Mouse (Mus musculus) limb, embryonic 14.5 days (tissue): ENCODE measurements around the gene Rpl13. TPM values are rescaled to one million over a fixed set of nuclear protein-coding genes. Genes with fewer than 3 reads are reported as not detected.

Experiments
- ATAC-seq: fragments of 200-750 bp; cut with Nextera tagmentation; 2 replicates; pipeline ENCODE4 v1.8.0; 2017; ENCODE audit warnings: low read depth, moderate number of reproducible peaks, moderate TSS enrichment; ENCODE audit not compliant: low FRiP score
- DNase-seq: peaks from one replicate; pipeline ENCODE4 v3.0.0-alpha.2; 2015; ENCODE audit warnings: low spot score
- H3K27ac ChIP-seq: fragments of 300-500 bp; sonication (generic); replicated peaks from 2 replicates; pipeline ENCODE4 v1.5.1; 2014; ENCODE audit warnings: low read depth, mild to moderate bottlenecking, low read length, moderate library complexity, mixed read lengths
- H3K27me3 ChIP-seq: fragments of 300-500 bp; sonication (generic); 2 replicates; pipeline ENCODE4 v1.6.1; 2014; ENCODE audit warnings: low read length, mixed read lengths; ENCODE audit not compliant: control insufficient read depth, insufficient read depth
- H3K36me3 ChIP-seq: fragments of 300-500 bp; sonication (generic); 2 replicates; pipeline ENCODE4 v1.6.1; 2014; ENCODE audit warnings: mild to moderate bottlenecking, low read length, moderate library complexity, mixed read lengths; ENCODE audit not compliant: control insufficient read depth, insufficient read depth
- H3K4me1 ChIP-seq: fragments of 300-500 bp; sonication (generic); 2 replicates; pipeline ENCODE4 v1.6.1; 2014; ENCODE audit warnings: antibody characterized with exemption, low read length, mixed read lengths; ENCODE audit not compliant: control insufficient read depth, insufficient read depth
- H3K4me2 ChIP-seq: fragments of 300-500 bp; sonication (generic); replicated peaks from 2 replicates; pipeline ENCODE4 v1.6.1; 2014; ENCODE audit warnings: low read depth, mild to moderate bottlenecking, low read length, moderate library complexity; ENCODE audit not compliant: severe bottlenecking
- H3K4me3 ChIP-seq: fragments of 300-500 bp; sonication (generic); replicated peaks from 2 replicates; pipeline ENCODE4 v1.5.1; 2014; ENCODE audit warnings: low read length
- H3K9ac ChIP-seq: fragments of 300-500 bp; sonication (generic); 2 replicates; pipeline ENCODE4 v1.6.1; 2014; ENCODE audit warnings: mild to moderate bottlenecking, low read depth, low read length, moderate library complexity; ENCODE audit not compliant: severe bottlenecking
- H3K9me3 ChIP-seq: fragments of 300-500 bp; sonication (generic); 2 replicates; pipeline ENCODE4 v1.6.1; 2016; ENCODE audit warnings: low read length; ENCODE audit not compliant: control insufficient read depth
- POLR2A ChIP-seq: fragments of 200-500 bp; IDR thresholded peaks from 2 replicates; pipeline ENCODE4 v1.8.0; 2012; ENCODE audit warnings: inconsistent platforms, mild to moderate bottlenecking, moderate library complexity, borderline replicate concordance; ENCODE audit not compliant: insufficient read depth, insufficient read length; ENCODE audit errors: extremely low read depth
- WGBS: fragments of 180-500 bp; shearing (Covaris S2); extraction: QIAGEN DNeasy Blood & Tissue Kit; methylation state at CpG from one replicate; pipeline ENCODE4 v1.1.7; 2014; 5-methylcytosine and 5-hydroxymethylcytosine counted together
- polyA plus RNA-seq, 2 experiments: library from polyadenylated mRNA; depleted of rRNA in 1 of 2; stranded (reverse) in 1 of 2; unstranded in 1 of 2; fragments of >200 nt; fragmentation: Nextera tagmentation in 1 of 2; extraction: Ambion mirVana in 1 of 2; gene quantifications; 2 replicates each; pipeline versions ENCODE4 v1.2.1 to v1.2.3; 2012 to 2014

The Rpl13 gene
- polyA plus RNA-seq, 2 experiments: 1,953 to 3,226 TPM

GRCm38 (mm10) chr8:123117127-123117731 lies 15.1 kb downstream of the Rpl13 start, which contains the start of gene Cpne7:
Gene Cpne7, plus strand, starts transcription at chr8:123117374.
- Histone ChIP-seq H3K27me3 (peaks cover 34% of the 10 kb centered on the region), H3K4me3 (peak within 1 kb of the TSS; percentile 44), H3K4me2 (peak within 1 kb of the TSS; percentile 77), H3K27ac (no peak within 1 kb of the TSS), H3K4me1 (peaks cover 9% of the 10 kb centered on the region; the same call in 1 of the 2 replicates), H3K9me3 (no peaks in the 10 kb centered on the region), H3K36me3 (no peaks in the 10 kb centered on the region), H3K9ac (peak within 1 kb of the TSS; percentile 41)
- DNase-seq (no peak), ATAC-seq (peak; percentile 35; the same call in 1 of the 2 replicates)
- 2% methylated on average over 34 of the region's 51 CpGs for WGBS
- no peak for TF ChIP-seq POLR2A

DNA sequence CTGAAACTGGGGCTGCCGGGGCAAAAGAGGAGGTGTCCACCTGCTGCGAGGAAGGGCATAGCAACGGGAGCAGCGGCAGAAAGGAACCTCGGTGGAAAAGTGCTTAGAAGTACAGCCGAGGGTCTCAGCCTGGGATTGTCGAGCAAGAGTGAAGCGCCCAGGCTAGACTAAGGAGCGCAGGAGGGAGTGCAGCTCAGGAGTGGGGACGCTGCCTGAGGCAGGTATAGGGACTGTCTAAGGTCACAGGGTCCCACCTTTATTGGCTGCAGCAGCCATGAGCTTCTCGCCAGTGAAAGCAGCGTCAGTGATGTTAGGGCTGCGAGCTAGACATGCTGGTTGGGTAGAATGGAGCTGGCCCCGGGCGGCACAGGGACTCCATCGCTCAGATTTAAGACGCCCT lies 15.6 kb downstream of the Rpl13 start:
- no peak for TF ChIP-seq POLR2A
- Histone ChIP-seq H3K27ac (no peak overlapping the region), H3K9ac (0 out of 2 replicates have a peak overlapping the region, but pooled peaks have one; percentile 41), H3K9me3 (no peaks in the 10 kb centered on the region), H3K4me1 (peaks cover 9% of the 10 kb centered on the region; the same call in 1 of the 2 replicates), H3K27me3 (peaks cover 34% of the 10 kb centered on the region), H3K4me3 (peak overlapping the region; percentile 44), H3K4me2 (peak overlapping the region; percentile 77), H3K36me3 (no peaks in the 10 kb centered on the region)
- DNase-seq: no peak
- no peak for ATAC-seq
- WGBS: 2% methylated on average over 17 of the region's 17 CpGs

- TF ChIP-seq POLR2A: no peak
- ATAC-seq: no peak
- no peak for DNase-seq
- no peak overlapping the region for H3K4me3 ChIP-seq
- 60% methylated on average over 9 of the region's 9 CpGs for WGBS
- peaks cover 21% of the 10 kb centered on the region for H3K27me3 ChIP-seq
- H3K4me2 ChIP-seq: no peak overlapping the region
- H3K9me3 ChIP-seq: no peaks in the 10 kb centered on the region
- H3K36me3 ChIP-seq: no peaks in the 10 kb centered on the region
- H3K9ac ChIP-seq: no peak overlapping the region
- peaks cover 10% of the 10 kb centered on the region; the same call in 1 of the 2 replicates for H3K4me1 ChIP-seq
- H3K27ac ChIP-seq: no peak overlapping the region
Measured at GRCm38 (mm10) chr8:123122059-123122458, 19.9 kb downstream of the Rpl13 start.

DNA sequence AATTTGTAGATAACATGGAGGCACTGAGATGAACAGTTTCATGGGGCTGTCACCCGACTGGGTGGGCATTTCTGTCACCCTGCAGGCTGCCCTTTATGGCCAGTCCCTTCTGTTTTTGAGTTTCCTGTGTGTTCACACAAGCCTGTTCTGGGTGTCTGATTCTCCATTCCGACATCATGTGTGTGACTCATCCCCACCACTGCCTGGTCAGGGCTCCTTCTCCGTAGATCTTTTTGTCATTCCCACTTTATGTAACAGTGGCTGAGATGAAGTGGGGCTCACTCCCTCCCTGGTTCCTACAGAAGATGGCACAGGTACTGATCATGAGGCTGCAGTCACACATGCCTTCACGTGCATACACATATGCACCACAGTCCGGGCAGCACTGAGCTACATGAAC lies 20.5 kb downstream of the Rpl13 start:
- no peak for DNase-seq
- no peak for TF ChIP-seq POLR2A
- Histone ChIP-seq H3K4me3 (no peak overlapping the region), H3K9me3 (no peaks in the 10 kb centered on the region), H3K27me3 (peaks cover 15% of the 10 kb centered on the region), H3K9ac (no peak overlapping the region), H3K4me2 (no peak overlapping the region), H3K27ac (no peak overlapping the region), H3K36me3 (no peaks in the 10 kb centered on the region), H3K4me1 (peaks cover 7% of the 10 kb centered on the region; the same call in 1 of the 2 replicates)
- WGBS: 78% methylated on average over 5 of the region's 5 CpGs
- no peak for ATAC-seq

DNA sequence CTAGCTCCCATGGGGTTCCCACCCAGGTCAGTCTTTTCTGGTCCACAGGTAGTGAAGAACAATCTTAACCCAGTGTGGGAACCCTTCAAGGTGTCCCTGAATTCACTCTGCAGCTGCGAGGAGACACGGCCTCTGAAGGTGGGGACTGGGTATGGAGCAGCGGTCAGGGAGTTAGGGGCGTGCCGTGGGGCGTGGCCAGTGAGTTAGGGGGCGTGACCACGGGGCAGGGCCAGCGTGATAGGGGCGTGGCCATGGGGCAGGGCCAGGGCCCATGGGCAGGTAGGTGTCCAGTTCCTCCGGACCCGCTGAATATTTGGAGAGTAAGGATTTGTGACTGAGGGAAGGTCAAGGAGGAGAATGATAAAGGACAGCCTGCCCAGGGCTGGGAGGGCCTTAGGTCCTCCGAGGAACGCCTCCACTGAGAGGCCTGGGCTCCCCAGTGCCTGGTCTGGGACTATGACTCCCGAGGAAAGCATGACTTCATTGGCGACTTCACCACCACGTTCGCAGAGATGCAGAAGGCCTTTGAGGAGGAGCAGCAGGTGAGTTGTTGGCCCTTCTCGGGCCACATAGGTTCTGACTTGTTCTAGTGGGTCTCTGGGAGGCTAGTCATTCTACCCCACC lies 24.2 kb downstream of the Rpl13 start:
- Histone ChIP-seq H3K27me3 (no peaks in the 10 kb centered on the region), H3K36me3 (no peaks in the 10 kb centered on the region), H3K9me3 (no peaks in the 10 kb centered on the region), H3K4me3 (no peak overlapping the region), H3K4me1 (peaks cover 5% of the 10 kb centered on the region; the same call in 1 of the 2 replicates), H3K9ac (no peak overlapping the region), H3K4me2 (no peak overlapping the region), H3K27ac (no peak overlapping the region)
- WGBS: 9% methylated on average over 19 of the region's 19 CpGs
- no peak for DNase-seq
- ATAC-seq: peak; percentile 61
- no peak for TF ChIP-seq POLR2A
